Mouse (Mus musculus) intestine, embryonic 16.5 days (tissue): ENCODE results near the gene Atxn2. TPM values are rescaled to one million over a fixed set of nuclear protein-coding genes. Genes with fewer than 3 reads are reported as not detected.

Experiments
- ATAC-seq: fragments of 200-750 bp; cut with Nextera tagmentation; 2 replicates; pipeline ENCODE4 v1.8.0; 2017; ENCODE audit warnings: moderate TSS enrichment, moderate library complexity
- H3K27ac ChIP-seq: fragments of 300-500 bp; sonication (generic); 2 replicates; pipeline ENCODE4 v1.5.1; 2014; ENCODE audit warnings: mild to moderate bottlenecking, low read length
- H3K27me3 ChIP-seq: fragments of 300-500 bp; sonication (generic); replicated peaks from 2 replicates; pipeline ENCODE4 v1.6.1; 2014; ENCODE audit warnings: low read length, control low read depth, mixed read lengths; ENCODE audit not compliant: control insufficient read depth, insufficient read depth
- H3K36me3 ChIP-seq: fragments of 300-500 bp; sonication (generic); 2 replicates; pipeline ENCODE4 v1.6.1; 2014; ENCODE audit warnings: low read length, control low read depth; ENCODE audit not compliant: control insufficient read depth, insufficient read depth
- H3K4me1 ChIP-seq: fragments of 300-500 bp; sonication (generic); 2 replicates; pipeline ENCODE4 v1.6.1; 2014; ENCODE audit warnings: low read length, control low read depth, mixed read lengths; ENCODE audit not compliant: control insufficient read depth, insufficient read depth
- H3K4me2 ChIP-seq: fragments of 300-500 bp; sonication (generic); 2 replicates; pipeline ENCODE4 v1.6.1; 2014; ENCODE audit warnings: low read depth, low read length, control low read depth
- H3K4me3 ChIP-seq: fragments of 300-500 bp; sonication (generic); 2 replicates; pipeline ENCODE4 v1.5.1; 2014; ENCODE audit warnings: mild to moderate bottlenecking, low read length
- H3K9ac ChIP-seq: fragments of 300-500 bp; sonication (generic); 2 replicates; pipeline ENCODE4 v1.6.1; 2014; ENCODE audit warnings: low read depth, low read length
- H3K9me3 ChIP-seq: fragments of 300-500 bp; sonication (generic); 2 replicates; pipeline ENCODE4 v1.6.1; 2016; ENCODE audit warnings: low read length, control low read depth; ENCODE audit not compliant: control insufficient read depth
- WGBS: fragments of 180-500 bp; shearing (Covaris S2); extraction: QIAGEN DNeasy Blood & Tissue Kit; methylation state at CpG from one replicate; pipeline ENCODE4 v1.1.7; 2014; 5-methylcytosine and 5-hydroxymethylcytosine counted together
- polyA plus RNA-seq: library from polyadenylated mRNA; unstranded; fragments of >200 nt; fragmentation: Nextera tagmentation; extraction: Ambion mirVana; gene quantifications from 2 replicates; pipeline ENCODE4 v1.2.1, GENCODE M21; 2015

Gene Atxn2
- polyA plus RNA-seq, 1 experiment from 2014 or later = 30.7 TPM

GRCm38 (mm10) chr5:121815067-121815466, 103.9 kb downstream of the Atxn2 start:
- no peak overlapping the region for H3K27ac ChIP-seq
- H3K9ac ChIP-seq = no peak overlapping the region
- no peaks in the 10 kb centered on the region for H3K9me3 ChIP-seq
- H3K27me3 ChIP-seq = no peaks in the 10 kb centered on the region
- ATAC-seq = peak; percentile 68
- H3K36me3 ChIP-seq = peaks cover 49% of the 10 kb centered on the region
- no peaks in the 10 kb centered on the region; the same call in 1 of the 2 replicates for H3K4me1 ChIP-seq
- H3K4me3 ChIP-seq = no peak overlapping the region
- 42% methylated on average over 3 of the region's 3 CpGs for whole genome bisulfite sequencing
- H3K4me2 ChIP-seq = no peak overlapping the region

DNA sequence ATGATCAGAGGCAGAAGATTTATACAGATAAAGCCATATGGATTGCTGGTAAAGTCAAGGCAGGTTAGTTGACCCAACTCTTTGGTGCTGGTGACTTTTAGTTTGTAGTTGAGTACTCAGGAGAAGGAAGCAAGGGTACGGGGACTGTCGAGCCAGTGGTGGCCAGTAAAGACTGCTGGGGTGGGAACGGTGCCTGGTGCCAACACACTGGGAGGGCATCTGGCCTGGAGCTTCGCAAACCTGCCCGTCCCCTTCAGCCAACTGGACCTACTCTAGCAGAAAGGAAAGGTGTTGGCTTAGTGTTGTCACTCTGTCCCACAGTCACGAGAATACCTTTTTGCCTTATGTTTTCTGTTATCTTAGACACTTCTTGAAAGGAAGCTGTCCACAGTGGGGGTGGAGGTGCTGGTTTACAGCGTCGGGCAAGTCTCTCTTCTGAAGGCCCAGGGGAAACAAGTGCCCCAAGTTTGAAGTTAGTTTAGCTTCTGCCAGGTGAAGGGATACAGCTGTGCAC, 104.8 kb downstream of the Atxn2 start:
- H3K4me3 ChIP-seq = no peak overlapping the region
- no peaks in the 10 kb centered on the region for H3K9me3 ChIP-seq
- 84% methylated on average over 8 of the region's 8 CpGs for WGBS
- H3K9ac ChIP-seq = no peak overlapping the region
- no peak overlapping the region for H3K27ac ChIP-seq
- no peaks in the 10 kb centered on the region for H3K27me3 ChIP-seq
- no peak for ATAC-seq
- H3K4me1 ChIP-seq = no peaks in the 10 kb centered on the region
- no peak overlapping the region for H3K4me2 ChIP-seq
- peaks cover 49% of the 10 kb centered on the region for H3K36me3 ChIP-seq

- no peak overlapping the region for H3K27ac ChIP-seq
- no peaks in the 10 kb centered on the region for H3K4me1 ChIP-seq
- H3K36me3 ChIP-seq = peaks cover 43% of the 10 kb centered on the region
- no peak overlapping the region for H3K9ac ChIP-seq
- no peaks in the 10 kb centered on the region for H3K9me3 ChIP-seq
- 94% methylated on average over 2 of the region's 2 CpGs for WGBS
- ATAC-seq = no peak
- no peak overlapping the region for H3K4me2 ChIP-seq
- no peaks in the 10 kb centered on the region for H3K27me3 ChIP-seq
- H3K4me3 ChIP-seq = no peak overlapping the region
These were observed 105.5 kb downstream of the Atxn2 start for GRCm38 (mm10) chr5:121816611-121817010.

DNA sequence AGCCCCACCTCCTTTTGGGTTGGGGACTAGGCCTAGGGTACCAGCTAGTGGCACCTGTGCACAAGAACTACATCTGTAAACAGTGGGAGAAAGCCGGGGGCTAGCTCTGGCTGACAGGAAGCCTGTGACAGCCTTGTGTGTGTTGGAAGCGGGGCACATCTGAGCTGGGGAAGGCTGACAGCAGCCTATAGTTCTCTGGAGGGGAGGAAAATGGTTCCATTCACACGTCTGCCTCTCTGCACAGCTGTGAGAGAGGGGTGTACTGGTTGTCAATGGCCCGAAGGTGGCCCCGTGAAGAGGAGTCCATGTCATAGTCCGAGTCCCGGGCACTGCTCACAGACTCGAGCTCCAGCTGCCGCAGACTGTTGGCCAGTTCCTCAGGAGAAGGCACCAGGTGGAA, 106.4 kb downstream of the Atxn2 start:
- no peaks in the 10 kb centered on the region for H3K9me3 ChIP-seq
- WGBS = 86% methylated on average over 9 of the region's 9 CpGs
- no peak overlapping the region for H3K27ac ChIP-seq
- H3K4me3 ChIP-seq = no peak overlapping the region
- no peak for ATAC-seq
- H3K9ac ChIP-seq = no peak overlapping the region
- no peak overlapping the region for H3K4me2 ChIP-seq
- H3K27me3 ChIP-seq = no peaks in the 10 kb centered on the region
- no peaks in the 10 kb centered on the region for H3K4me1 ChIP-seq
- H3K36me3 ChIP-seq = peaks cover 38% of the 10 kb centered on the region

DNA sequence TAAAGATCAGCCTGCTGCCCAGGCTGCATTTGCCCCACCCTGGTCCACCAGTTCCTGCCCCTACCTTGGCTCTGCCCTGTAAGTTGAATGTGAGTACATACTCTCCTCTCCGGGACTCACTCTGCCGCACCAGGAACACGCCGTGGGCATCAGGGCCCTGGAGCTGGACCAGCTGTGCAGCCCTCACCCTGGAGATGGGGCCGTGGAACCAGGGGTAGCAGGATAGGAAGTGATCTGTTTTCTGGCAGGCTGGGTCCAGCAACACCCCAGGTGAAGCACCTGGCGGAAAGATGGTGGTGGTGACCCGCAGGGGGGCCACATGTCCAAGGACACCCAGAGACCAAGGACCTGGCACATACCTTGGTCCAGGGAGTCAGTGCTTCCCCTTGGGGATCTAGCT, 107.3 kb downstream of the Atxn2 start:
- no peaks in the 10 kb centered on the region for H3K27me3 ChIP-seq
- H3K4me2 ChIP-seq = no peak overlapping the region
- ATAC-seq = no peak
- no peak overlapping the region for H3K9ac ChIP-seq
- peaks cover 34% of the 10 kb centered on the region for H3K36me3 ChIP-seq
- WGBS = 94% methylated on average over 7 of the region's 7 CpGs
- no peak overlapping the region for H3K4me3 ChIP-seq
- H3K4me1 ChIP-seq = no peaks in the 10 kb centered on the region
- H3K27ac ChIP-seq = no peak overlapping the region
- H3K9me3 ChIP-seq = no peaks in the 10 kb centered on the region

GRCm38 (mm10) chr5:121818862-121819261, 107.7 kb downstream of the Atxn2 start:
- no peaks in the 10 kb centered on the region for H3K27me3 ChIP-seq
- ATAC-seq = no peak
- WGBS = 91% methylated on average over 4 of the region's 4 CpGs
- H3K4me3 ChIP-seq = no peak overlapping the region
- peaks cover 31% of the 10 kb centered on the region for H3K36me3 ChIP-seq
- no peak overlapping the region for H3K4me2 ChIP-seq
- H3K27ac ChIP-seq = no peak overlapping the region
- H3K9ac ChIP-seq = no peak overlapping the region
- 0 out of 2 replicates have a peak, but pooled peaks cover under 1% of the 10 kb centered on the region for H3K4me1 ChIP-seq
- H3K9me3 ChIP-seq = no peaks in the 10 kb centered on the region

DNA sequence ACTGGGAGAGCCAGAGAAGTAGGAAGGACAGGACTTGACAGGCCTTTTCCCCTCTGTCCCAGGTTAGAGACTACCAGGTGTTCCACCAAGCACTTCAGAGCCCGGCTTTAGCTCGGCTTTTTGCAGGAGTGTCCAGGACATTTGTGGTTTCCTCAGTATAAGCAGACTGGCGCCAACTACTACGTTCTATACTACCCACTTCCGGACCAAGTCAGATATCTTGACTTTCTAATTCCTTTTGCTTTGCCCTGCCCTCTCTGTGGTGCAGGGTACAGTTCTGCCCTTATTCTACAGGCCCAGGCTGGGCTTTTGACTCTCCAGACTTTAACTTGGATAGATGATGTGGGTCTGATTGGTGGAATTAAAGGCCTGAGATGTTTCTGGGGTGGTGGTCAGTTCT, 108.4 kb downstream of the Atxn2 start:
- H3K4me2 ChIP-seq = no peak overlapping the region
- H3K9ac ChIP-seq = no peak overlapping the region
- H3K27me3 ChIP-seq = no peaks in the 10 kb centered on the region
- no peak for ATAC-seq
- H3K36me3 ChIP-seq = peaks cover 30% of the 10 kb centered on the region
- no peak overlapping the region for H3K27ac ChIP-seq
- H3K9me3 ChIP-seq = no peaks in the 10 kb centered on the region
- H3K4me3 ChIP-seq = no peak overlapping the region
- WGBS = 93% methylated on average over 5 of the region's 5 CpGs
- H3K4me1 ChIP-seq = peaks cover 6% of the 10 kb centered on the region; the same call in 1 of the 2 replicates

- 66% methylated on average over 2 of the region's 2 CpGs for WGBS
- H3K36me3 ChIP-seq = peaks cover 32% of the 10 kb centered on the region
These were observed 109.0 kb downstream of the Atxn2 start for GRCm38 (mm10) chr5:121820161-121820560.

DNA sequence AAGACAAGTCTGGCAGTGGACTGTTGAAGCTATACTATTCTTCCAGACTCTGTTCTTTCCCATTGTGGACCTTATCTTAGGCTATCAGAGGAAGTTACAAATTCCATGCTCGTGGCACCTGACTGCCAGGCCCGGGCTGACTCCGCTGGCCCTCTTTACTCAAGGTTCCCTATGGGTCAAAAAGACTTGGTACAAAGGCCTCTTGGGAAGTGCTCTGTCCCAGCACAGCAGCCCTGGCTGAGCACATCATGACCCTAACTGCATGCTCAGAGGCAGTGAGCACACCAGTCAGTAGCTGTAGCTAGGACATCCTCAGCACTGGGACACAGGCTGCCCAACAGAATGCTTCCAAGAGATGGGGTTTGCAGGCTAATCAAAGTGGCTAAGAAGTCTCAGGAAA, 109.5 kb downstream of the Atxn2 start:
- no peak overlapping the region for H3K27ac ChIP-seq
- H3K9me3 ChIP-seq = no peaks in the 10 kb centered on the region
- peaks cover 6% of the 10 kb centered on the region; the same call in 1 of the 2 replicates for H3K4me1 ChIP-seq
- H3K4me2 ChIP-seq = no peak overlapping the region
- H3K27me3 ChIP-seq = no peaks in the 10 kb centered on the region
- ATAC-seq = peak; percentile 43; the same call in 1 of the 2 replicates
- H3K4me3 ChIP-seq = no peak overlapping the region
- H3K9ac ChIP-seq = no peak overlapping the region
- 80% methylated on average over 3 of the region's 3 CpGs for WGBS
- H3K36me3 ChIP-seq = peaks cover 34% of the 10 kb centered on the region

More at GRCm38 (mm10) chr5:121820161-121820560, 109.0 kb downstream of the Atxn2 start:
- no peaks in the 10 kb centered on the region for H3K9me3 ChIP-seq
- no peak for ATAC-seq
- H3K27me3 ChIP-seq = no peaks in the 10 kb centered on the region
- H3K4me2 ChIP-seq = no peak overlapping the region
- no peak overlapping the region for H3K4me3 ChIP-seq
- H3K4me1 ChIP-seq = peaks cover 6% of the 10 kb centered on the region; the same call in 1 of the 2 replicates
- no peak overlapping the region for H3K27ac ChIP-seq
- H3K9ac ChIP-seq = no peak overlapping the region

DNA sequence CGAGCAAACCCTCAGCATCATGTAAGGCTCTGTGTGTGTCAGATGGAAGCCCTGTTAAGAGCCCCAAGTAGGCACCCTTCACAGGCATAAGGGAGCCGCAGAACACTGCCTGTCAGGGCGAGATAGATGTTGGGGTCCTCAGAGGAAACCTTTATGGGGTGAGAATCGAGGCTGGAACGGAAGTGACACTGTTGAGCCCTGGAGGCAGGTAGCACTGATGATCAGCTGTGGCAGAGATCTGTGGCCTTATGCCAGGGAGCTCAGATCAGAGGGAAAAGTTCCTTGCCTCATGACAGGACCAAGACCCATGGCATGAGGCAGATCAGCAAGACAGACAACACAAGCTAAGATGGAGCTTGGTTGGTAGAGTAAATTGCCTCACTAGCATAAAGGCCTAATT, 110.0 kb downstream of the Atxn2 start:
- peaks cover 6% of the 10 kb centered on the region; the same call in 1 of the 2 replicates for H3K4me1 ChIP-seq
- no peak overlapping the region for H3K27ac ChIP-seq
- H3K9ac ChIP-seq = no peak overlapping the region
- H3K36me3 ChIP-seq = peaks cover 31% of the 10 kb centered on the region
- no peak for ATAC-seq
- no peaks in the 10 kb centered on the region for H3K27me3 ChIP-seq
- H3K4me3 ChIP-seq = no peak overlapping the region
- no peaks in the 10 kb centered on the region for H3K9me3 ChIP-seq
- WGBS = 88% methylated on average over 5 of the region's 5 CpGs
- H3K4me2 ChIP-seq = no peak overlapping the region
